Mouse (Mus musculus) Patski (cell line): ENCODE measurements at regions not wholly inside any gene's neighbourhood (a gene's known extent, or its start where the extent isn't known, plus 50 kb on each side); places are given as distances from the start of the nearest gene placed in this dataset.

Experiments used
- ATAC-seq: fragments of 100-300 bp; one replicate; pipeline ENCODE4 v1.8.0; 2021
- CTCF ChIA-PET: fragments of 350-600 bp; sonication (Branson Sonifier 250); formaldehyde crosslinking; loops from one replicate; lab custom pipeline; 2022; ENCODE audit warnings: inconsistent platforms; lab: Charles Lee
- POLR2A ChIA-PET: fragments of 350-600 bp; sonication (Branson Sonifier 250); formaldehyde crosslinking; loops from one replicate; lab custom pipeline; 2022; ENCODE audit warnings: antibody characterized with exemption, inconsistent platforms; lab: Charles Lee
- DNase-seq: peaks from one replicate; pipeline ENCODE4 v3.0.0-alpha.2; 2011; ENCODE audit warnings: low read depth, low spot score
- H3K27me3 ChIP-seq: fragments of 371-371 bp; one replicate; pipeline ENCODE4 v1.5.1; 2021
- CTCF ChIP-seq: fragments of 100-300 bp; IDR thresholded peaks from one replicate; pipeline ENCODE4 v1.5.1; 2021
- in situ Hi-C: fragments of 300-500 bp; cut with MboI; formaldehyde crosslinking; loops from 3 replicates; pipeline ENCODE4 v1.11.1; 2018; ENCODE audit warnings: low pct_unique_long_range_greater_than_20kb, mixed read lengths

DNA sequence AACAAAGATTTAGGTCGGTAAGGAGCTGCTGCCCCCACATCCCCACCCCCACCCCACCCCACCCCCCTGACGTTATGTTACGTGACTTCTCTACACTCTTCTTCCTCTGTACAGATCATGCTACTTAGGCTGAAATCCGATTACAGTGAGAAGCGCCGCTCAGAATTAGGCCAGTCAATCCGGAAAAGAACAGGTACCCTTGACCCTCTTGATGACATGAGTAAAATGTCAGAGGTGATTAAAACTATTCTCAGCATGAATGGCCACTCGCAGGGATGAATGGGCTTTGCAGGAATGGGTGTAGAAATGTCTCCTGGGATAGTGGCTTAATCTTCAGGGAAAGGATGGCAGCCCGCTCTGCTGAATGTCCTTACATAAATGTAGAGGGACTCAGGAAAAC, 63.0 kb upstream of the Hk2 start:
- in situ Hi-C loops: no loop called here
- DNase-seq: no peak
- no peak for TF ChIP-seq CTCF
- ChIA-PET POLR2A (no interaction called here), CTCF (interaction anchor here (1.8 kb wide), 1 partner anchor 9 kb away, joined by 4 read pairs; no protein-coding TSS in a partner anchor)
- ATAC-seq: no peak
- no peaks in the 10 kb centered on the region for H3K27me3 ChIP-seq

DNA sequence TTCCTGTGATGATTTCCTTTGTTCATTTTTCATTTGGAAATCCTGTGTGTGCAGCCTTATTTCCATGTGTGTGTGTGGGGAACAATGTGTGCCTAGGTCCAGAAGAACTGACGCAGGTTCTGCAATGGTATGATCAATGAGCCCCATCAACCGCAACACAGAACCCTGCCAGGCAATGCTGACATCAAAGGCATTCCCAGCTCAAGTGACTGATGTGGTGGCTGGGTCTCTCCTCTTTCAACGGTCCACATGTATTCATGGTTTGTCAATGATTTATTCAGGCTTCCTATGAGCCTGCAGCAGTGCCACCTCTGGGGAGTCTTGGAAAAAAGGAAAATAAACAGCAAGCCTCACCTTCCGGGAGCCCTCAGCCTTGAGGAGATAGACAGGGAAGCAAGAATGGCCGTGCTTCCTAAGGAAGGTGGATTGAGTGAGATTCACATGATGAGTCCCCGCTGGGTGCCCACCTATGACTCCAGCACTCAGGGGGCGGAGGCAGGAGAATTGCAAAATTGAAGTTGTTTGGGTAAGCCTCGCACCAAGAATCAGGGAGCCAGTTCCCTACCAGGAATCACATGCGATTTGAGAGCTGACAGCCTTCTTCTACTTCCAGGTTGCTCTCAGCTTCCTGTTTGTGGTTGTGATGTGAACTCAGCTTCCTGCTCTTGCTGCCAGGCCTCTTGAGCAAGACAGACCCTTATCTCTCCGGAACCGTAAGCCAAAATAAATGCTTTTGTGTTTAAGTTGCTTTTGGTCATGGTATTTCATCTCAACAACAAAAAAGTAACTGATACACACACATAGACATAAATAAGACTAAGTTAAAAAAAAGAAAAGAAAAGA, 61.2 kb upstream of the Hk2 start:
- ChIA-PET CTCF (interaction anchor here (0.7 to 1.2 kb wide), 3 partner anchors 17 to 50 kb away, joined by 3 to 5 read pairs (median 3); no protein-coding TSS in a partner anchor), POLR2A (interaction anchor here (1.1 to 1.7 kb wide), 2 partner anchors 21 to 64 kb away, joined by 3 read pairs; no protein-coding TSS in a partner anchor)
- DNase-seq (peak; percentile 53), ATAC-seq (peak; percentile 70)
- in situ Hi-C loops: no loop called here
- peak; percentile 67 for TF ChIP-seq CTCF
- H3K27me3 ChIP-seq: no peaks in the 10 kb centered on the region

DNA sequence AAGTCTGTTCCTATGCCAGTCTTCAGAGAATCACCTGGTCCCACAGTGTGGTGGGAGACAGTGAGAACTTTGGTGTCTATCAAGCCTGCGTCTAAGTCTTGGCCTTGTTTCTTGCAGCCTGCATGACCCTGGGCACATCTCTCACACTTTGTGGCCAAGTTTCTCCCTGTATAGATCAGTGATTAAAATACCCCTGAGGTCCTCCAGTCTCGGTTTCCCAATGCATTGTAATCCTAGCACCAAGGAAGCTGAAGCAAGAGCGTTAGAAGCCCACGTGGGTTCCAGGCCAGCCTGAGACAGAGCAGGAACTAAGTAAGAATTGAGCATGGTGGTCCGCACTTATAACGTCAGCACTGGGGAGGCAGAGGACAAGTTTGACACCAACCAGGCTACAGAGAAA, 59.6 kb upstream of the Hk2 start:
- H3K27me3 ChIP-seq: no peaks in the 10 kb centered on the region
- no peak for DNase-seq
- no peak for TF ChIP-seq CTCF
- POLR2A ChIA-PET: interaction anchor here (0.6 to 1.7 kb wide), 2 partner anchors 19 to 31 kb away, joined by 3 to 5 read pairs; no protein-coding TSS in a partner anchor
- no peak for ATAC-seq
- CTCF ChIA-PET: interaction anchor here (1.2 kb wide), 1 partner anchor 14 kb away, joined by 4 read pairs; no protein-coding TSS in a partner anchor
- in situ Hi-C loops: no loop called here

DNA sequence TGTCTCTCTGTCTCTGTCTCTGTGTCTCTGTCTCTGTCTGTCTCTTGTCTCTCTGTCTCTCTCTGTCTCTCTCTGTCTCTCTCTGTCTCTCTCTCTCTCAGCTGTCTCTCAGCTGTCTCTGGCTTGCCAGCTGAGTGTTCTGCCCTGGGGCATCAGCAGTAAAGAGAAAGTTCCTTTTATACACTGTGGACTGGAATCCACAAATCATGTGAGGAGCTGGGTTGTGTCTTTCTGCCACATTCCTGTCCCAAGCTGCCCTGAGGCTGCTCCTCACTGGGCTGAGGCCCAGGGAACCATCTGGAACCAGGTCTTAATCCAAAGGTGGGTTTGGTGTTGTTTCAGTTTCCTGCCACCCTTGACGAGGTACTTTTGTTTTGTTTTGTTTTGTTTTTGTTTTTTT, 57.0 kb upstream of the Hk2 start:
- in situ Hi-C loops: no loop called here
- peak; percentile 91 for ATAC-seq
- CTCF ChIA-PET: interaction anchor here (1.1 to 2.1 kb wide), 5 partner anchors 9 to 64 kb away, joined by 3 to 6 read pairs (median 3); no protein-coding TSS in a partner anchor

DNA sequence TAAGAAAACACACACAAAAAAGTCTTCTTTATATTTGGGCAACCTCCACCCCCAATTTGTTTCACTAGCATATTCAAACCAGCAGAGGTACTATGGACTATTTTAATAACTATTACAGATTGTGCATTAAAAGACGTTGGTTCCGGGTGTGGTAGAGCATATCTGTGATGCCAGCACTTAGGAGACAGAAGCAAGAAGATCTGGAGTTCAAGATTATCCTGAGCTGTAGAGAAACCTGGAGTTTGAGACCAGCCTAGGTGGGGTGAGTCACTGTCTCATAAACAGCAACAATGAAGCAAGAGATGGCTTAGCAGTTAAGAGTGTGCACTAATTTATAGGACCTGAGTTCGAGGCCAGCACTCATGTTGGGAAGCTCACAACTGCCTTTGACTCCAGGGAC, 50.4 kb upstream of the Hk2 start:
- in situ Hi-C loops: no loop called here
- ATAC-seq (no peak), DNase-seq (no peak)
- ChIA-PET CTCF (no interaction called here), POLR2A (no interaction called here)
- no peak for TF ChIP-seq CTCF
- H3K27me3 ChIP-seq: no peaks in the 10 kb centered on the region

More for the DNA sequence above, 57.0 kb upstream of the Hk2 start:
- POLR2A ChIA-PET: no interaction called here
- peak; percentile 81 for DNase-seq
- no peak for TF ChIP-seq CTCF
- no peaks in the 10 kb centered on the region for H3K27me3 ChIP-seq

DNA sequence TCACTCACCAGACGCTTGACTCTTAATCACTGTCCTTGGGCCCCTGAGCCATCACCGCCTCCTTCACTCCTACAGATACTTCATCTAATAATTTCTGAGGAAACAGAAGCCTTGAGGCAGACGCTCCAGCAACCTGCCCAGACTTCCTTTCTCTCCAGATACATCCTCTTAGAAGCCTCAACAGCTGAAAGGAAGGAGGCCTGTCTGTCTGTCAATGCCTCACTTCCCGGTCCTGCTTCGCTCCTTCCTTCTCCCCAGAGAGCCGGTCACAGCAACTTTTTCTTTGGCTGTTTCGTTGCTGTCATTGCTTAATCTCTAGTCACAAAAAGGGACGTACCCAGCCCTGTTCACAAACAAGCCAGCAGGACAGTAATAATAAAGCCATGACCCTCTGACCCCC, 50.0 kb upstream of the Hk2 start:
- CTCF ChIA-PET: no interaction called here
- POLR2A ChIA-PET: no interaction called here
- no peaks in the 10 kb centered on the region for H3K27me3 ChIP-seq
- no peak for ATAC-seq
- DNase-seq: no peak
- in situ Hi-C loops: no loop called here
- TF ChIP-seq CTCF: no peak
